Mouse (Mus musculus) C2C12 (cell line): ENCODE results near the gene Mettl9.

Experiments used
- CEBPB ChIP-seq: IDR thresholded peaks from one replicate; pipeline ENCODE4 v1.6.1; 2011; ENCODE audit warnings: low read depth, mild to moderate bottlenecking, control low read depth, moderate library complexity
- CTCF ChIP-seq: IDR thresholded peaks from one replicate; pipeline ENCODE4 v1.5.1; 2011; ENCODE audit not compliant: control insufficient read depth, insufficient read depth, insufficient read length
- MAX ChIP-seq: IDR thresholded peaks from one replicate; pipeline ENCODE4 v1.6.1; 2011; ENCODE audit warnings: mild to moderate bottlenecking, control low read depth
- MYOD1 ChIP-seq: IDR thresholded peaks from one replicate; pipeline ENCODE4 v1.6.1; 2011; ENCODE audit warnings: low read depth; ENCODE audit not compliant: control insufficient read depth, insufficient read length
- USF1 ChIP-seq: IDR thresholded peaks from one replicate; pipeline ENCODE4 v1.6.1; 2011; ENCODE audit warnings: low read depth, mild to moderate bottlenecking, control low read depth, moderate library complexity

GRCm38 (mm10) chr7:121043510-121043909 lies 9.3 kb downstream of the Mettl9 start:
- TF ChIP-seq CTCF, result no peak
- no peak for TF ChIP-seq USF1
- no peak for TF ChIP-seq MAX
- TF ChIP-seq MYOD1, result no peak
- TF ChIP-seq CEBPB, result no peak
